Mouse (Mus musculus) heart, postnatal 14 days (tissue): ENCODE measurements at regions not wholly inside any gene's neighbourhood (a gene's known extent, or its start where the extent isn't known, plus 50 kb on each side); places are given as distances from the start of the nearest gene placed in this dataset.

Source experiments
- DNase-seq, 2 experiments: peaks; one replicate each; pipeline ENCODE4 v3.0.0; 2021 to 2022
- intact Hi-C: fragments of 180-260 bp; cut with DNase I; formaldehyde crosslinking; loops from one replicate; pipeline ENCODE4 v1.15.1; 2025

DNA sequence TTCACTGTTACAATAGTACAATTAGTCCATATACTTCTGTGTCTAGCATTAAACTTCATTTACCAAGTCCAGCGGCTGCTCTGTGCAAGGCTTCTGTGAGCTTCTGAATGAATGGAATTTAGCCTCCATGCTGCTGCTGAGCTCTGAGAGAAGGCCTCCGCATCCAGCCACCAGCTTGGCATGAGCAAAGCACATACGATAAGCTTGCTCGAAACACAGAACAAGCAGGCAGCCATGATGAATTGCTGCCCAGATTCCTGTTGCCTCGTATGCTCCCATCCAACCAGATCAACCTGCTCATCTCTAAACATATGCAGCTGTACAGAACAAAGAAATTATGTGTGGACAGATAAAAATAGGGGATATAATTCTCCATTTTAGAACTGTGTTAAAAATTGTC lies 140.4 kb upstream of the Tll1 start:
- intact Hi-C loops: no loop called here
- no peak for DNase-seq

DNA sequence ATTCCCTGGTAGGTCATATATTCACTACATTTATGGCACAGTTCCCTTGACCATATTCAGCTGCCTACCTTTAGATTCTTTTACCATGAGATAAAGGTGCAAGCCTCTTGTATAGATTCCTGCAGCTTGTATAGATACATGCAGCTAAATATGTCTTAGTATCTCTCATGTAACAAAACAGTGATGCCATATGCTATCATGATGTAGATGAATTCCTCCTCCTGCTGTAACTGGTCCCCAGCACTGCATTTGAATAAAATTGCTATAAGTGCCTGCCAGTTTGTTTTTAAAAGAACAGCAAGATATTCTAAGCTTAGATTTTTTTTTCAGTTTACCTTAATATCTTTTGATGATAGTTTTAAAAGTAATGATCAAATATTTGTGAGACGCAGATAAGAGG lies 138.9 kb upstream of the Tll1 start:
- intact Hi-C loops: no loop called here
- no peak for DNase-seq

DNA sequence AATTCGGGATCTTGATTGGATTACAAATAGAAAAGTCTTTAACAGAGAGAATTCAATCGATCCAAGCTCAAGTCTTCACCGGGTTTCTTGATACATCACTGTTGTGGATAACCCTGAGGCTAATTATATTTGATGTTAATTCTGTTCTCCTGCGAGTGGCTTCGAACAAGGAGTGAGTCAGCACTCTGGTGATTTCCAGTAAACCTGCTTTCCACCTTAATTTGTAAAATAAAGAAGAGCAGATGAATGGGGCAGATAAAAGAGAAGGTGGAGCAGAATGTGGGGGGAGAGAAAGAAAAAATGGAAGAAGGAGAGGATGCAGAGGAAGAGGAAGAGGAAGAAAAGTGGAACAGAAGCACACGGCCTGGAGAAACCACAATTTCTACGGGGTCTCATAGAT lies 137.5 kb upstream of the Tll1 start:
- intact Hi-C loops: no loop called here

DNA sequence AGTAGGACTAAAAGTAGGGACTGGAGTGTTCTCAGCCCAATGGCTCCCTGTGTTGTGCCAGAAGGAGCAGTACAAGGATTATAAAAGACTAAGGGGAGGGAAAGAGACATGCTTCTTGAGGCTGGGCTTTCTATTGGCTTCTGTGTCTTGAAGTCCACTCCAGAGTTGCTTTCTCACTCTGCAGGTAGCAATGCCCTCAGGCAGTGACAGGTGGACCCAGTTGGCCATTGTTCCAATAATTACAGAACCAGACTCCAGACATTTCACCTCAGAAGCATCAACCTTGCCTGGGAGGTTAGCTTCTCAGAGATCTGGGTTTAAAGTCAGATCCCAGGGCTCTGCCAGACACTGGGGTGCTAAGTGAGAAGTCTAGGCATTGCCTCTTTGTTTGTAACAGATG lies 136.3 kb upstream of the Tll1 start:
- DNase-seq: no peak
- intact Hi-C loops: no loop called here

More for the DNA sequence above, 137.5 kb upstream of the Tll1 start:
- no peak for DNase-seq

DNA sequence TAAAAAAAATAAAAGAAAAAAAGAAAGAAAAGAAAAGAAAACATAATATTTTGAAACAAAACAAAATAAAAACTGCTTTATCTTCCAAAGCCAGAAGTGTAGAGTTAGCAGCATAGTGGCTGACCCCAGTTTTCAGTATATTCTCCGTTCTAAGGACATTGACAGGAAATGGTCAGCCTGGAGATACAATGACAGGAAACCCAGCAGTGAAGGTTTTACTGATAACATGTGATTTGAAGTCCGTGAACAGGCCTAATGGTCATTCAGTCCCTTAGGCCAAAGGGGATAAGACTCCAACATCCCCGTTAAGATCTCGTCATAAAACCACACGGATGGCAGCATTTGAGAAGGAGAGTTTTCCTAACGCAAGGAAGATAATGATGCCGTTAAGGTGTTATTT lies 131.3 kb upstream of the Tll1 start:
- DNase-seq: no peak
- intact Hi-C loops: no loop called here

DNA sequence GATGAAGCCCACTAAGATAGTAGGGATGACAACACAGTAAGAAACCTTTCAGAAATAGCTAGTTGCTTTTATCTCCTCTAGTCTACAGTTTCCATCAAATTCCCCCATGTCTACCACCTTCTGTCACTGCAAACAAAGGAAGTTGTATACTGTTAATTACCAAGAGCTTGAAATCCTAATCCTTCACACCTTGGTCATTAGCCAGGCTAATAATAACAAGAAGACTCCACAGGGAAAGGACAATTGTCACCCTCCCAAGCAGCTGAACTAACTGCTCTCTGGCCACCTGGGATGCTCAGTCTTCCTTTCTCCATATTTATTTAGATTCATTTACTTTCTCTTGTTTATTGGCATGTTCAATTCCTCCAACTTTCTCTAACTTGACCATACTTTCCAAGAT lies 130.5 kb upstream of the Tll1 start:
- intact Hi-C loops: no loop called here
- DNase-seq: no peak

DNA sequence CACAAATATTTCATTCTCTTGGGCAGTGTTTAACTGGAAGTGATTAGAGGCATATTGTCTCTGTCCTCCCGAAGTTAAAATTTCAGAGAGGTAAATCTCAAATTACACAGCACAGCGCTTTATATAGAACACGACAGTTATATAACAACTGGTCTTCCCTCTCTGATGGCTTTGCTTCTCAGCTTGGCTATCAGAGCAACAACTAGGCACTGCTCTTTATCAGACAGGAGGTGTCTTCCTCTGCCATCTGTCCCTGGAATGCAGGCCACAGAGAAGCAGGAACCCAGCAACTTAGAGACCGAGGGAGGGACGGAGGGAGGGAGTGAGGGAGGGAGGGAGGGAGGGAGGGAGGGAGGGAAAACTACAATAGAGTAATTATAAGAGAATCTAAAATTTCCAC lies 129.4 kb upstream of the Tll1 start:
- intact Hi-C loops: no loop called here
- DNase-seq: no peak

DNA sequence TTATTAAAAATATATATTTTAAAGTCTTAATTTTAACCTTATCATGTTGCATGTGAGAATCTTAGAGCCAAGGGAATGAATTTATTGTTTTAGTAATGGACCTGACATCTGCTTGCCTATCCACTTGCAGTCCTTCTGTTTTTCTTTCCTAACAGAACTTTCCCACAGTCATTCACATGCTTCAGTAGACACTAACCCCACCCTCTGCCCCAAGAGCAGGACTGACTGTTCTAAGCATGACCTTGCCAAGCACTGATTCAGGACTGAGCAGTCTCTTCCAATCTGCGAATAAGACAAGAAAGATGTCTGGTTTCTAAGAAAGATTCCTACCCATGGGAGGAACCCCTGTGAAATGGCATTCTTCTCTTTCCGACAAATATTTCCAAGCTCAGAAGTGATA lies 117.9 kb upstream of the Tll1 start:
- intact Hi-C loops: no loop called here
- DNase-seq: no peak

DNA sequence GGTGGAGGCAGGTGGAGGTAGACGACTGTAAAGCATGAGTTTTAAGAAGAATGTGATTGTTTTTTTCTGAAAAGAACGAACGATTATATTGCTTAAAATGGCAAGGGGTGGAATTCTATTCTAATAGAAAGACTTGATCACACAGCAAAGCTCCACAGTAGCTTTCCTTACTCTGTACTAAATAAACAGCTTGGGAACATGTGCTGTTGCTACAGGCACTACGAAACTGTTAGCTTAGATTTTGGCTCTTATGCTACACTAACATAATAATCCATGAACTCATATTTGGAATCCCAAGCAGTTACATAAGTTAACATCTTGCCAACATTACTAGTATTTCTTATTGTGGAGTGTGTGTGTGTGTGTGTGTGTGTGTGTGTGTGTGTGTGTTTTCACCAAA lies 114.3 kb upstream of the Tll1 start:
- intact Hi-C loops: no loop called here
- no peak for DNase-seq

DNA sequence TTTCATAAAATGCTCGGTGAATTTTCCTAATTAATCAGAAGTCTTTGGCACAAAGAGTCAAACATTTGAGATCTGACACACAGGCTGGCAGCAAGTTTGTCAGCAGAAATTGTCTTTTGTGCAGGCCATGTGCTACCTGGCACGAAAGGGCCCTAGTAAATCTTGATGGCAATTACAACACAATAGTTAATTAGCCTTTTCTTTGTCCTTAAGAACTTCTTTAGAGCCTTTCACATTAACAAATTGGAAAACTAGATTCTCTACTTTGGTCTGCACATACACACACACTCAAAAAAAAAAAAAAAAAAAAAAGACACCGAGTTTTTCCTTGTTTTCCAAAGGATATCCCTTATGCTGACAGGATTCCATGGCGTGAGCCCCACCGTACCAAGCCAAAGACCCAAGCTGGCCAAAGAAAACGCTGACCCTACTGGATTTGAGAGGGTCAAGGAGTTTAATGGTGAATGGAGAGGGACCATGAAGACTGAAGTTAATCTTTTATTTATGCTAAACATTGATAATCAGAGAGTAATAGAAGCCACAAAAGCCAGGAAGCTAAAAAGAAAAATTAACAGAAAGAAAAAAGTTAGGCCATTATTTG lies 113.2 kb upstream of the Tll1 start:
- DNase-seq: no peak
- intact Hi-C loops: no loop called here

DNA sequence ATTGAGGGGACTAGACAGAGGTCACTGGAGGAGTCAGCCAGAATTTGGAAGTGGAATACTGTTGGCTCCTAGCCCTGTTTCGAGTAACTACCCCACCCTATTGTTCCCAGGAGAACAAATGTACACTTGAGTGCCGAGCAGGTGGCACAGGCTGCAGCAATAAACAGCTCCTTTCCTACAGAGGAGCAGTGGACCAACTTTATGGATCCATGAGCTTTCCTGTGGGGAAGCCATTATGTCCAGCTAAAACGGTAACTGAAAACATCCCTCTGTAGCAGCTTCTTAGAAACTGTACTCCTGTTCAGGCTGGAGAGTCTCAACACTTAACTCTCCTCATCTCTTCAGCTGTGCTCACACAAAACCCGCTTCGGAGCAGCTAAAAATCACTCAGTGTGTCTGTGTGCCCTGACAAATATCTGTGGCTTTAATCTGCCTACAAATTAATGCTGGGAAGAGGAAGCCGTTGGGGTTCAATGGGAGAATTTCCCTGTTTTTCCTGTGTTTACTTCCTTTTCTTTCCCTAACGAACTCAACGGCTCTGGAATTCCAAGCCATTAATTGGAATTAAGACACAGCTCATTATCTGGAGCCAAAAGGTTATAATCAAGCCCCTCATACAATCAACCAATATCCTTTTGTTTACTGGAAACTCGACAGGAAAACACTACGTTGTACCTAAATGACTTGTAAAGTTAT lies 112.6 kb upstream of the Tll1 start:
- intact Hi-C loops: no loop called here
- DNase-seq: peak; percentile 4 to 14

DNA sequence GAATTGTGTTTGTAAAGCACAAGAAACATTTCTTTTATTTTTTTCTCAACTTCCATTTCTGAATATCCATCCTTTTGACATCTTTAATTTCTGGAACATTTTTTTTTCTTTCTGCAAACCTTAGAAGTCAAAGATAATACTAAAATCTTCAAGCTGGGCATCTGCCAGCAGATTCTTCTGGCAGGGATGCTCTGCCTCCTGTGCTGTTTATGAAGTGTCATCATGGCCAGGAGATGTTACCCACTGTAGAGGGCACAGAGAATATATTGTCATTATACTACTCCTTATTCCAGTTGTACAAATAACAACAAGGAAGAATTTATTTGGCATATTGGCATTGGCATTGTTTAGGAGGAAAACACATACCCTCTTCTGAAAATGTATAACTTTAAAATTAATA lies 111.7 kb upstream of the Tll1 start:
- no peak for DNase-seq
- intact Hi-C loops: no loop called here

DNA sequence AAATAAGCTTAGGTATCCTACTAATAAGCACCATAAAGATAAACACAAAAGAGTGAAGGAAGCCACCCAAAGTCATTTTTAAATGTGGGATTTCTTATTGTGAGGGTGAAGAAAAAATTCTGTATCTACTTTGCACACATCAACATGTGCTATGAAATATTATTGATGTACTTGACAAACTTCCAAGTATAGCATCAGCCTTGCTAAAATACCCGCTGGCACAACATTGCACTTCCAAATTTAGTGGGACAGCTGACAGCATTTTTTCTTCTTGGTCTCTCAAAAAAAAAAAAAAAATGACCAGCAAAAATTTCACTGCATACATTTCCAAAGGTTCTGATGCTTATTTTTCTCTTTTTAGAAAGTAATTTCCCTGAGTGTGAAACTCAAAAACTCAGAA lies 101.9 kb upstream of the Tll1 start:
- intact Hi-C loops: no loop called here
- no peak for DNase-seq

DNA sequence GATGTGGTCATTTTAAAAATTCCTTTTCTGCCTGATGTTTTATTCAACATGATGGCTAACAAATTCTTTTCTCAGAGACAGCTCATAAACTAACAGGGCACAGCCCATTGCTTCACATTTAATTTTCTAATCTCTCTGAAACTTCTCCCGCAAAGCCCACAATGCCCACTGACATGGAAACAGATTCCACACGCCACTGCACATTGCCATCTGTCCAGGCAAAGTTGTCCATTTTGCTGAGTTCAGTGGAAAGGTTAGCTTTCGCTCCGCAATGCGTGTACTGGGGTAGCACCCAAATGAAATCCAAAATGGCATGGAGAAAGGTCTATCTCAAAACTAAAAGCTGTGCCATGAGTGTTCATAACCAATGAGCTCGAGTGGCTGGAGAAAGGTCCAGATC lies 76.7 kb upstream of the Tll1 start:
- no peak for DNase-seq
- intact Hi-C loops: no loop called here

DNA sequence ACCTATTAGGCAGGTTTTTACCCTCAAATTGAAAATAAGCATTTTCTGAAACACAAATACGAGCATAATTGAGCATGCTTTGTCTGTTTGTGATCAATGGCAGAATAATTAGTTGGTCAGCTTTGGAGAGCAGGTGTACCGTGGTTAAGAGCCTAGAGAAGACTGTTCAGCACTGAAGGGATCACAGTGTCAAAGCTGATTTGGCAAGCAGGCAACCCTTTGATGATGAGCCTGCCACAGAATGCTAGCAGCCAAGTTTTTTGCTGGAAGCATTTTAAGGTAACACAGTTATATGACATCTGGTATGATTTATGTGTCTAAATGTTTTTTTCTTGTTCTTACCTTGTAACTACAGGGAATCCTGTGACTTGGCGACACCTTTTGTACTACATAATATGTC lies 75.5 kb upstream of the Tll1 start:
- intact Hi-C loops: no loop called here
- no peak for DNase-seq

DNA sequence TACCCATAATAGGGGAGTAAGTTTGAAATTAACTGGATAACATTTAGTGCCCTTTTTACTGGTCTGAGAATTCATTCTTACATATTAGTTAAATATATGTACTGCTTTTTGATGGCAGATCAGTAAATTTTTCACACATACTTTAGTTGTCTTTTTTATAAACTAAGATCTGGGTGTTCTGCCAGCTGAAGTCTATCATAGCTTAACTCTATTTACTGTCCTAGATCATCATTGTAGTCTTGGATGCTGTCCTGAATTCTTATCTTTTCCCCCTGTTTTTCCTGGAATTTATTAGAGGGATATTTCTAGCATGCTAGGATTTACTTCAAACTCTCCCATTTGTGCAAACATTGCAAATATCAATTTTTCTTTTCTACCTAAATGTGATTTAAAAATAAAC lies 74.3 kb upstream of the Tll1 start:
- intact Hi-C loops: no loop called here
- no peak for DNase-seq

DNA sequence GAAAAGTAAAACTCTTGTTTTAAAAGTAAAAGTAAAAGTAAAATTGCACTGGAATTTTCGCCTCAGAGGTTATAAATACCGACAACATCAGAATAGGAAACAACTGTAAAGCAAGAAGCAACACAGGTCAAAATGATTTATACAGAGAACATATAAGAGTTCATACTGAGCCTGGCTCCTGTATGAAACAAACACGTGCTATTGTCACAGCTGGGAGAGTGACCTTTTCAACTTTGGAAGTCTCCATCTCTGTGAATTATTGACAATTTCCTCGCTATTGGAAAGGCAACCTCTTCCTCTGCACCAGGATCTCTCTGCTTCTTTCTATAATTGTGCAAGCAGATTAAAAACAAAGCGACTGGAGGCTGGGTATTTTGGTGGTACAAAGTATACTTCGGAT lies 70.0 kb upstream of the Tll1 start:
- DNase-seq: no peak
- intact Hi-C loops: no loop called here

DNA sequence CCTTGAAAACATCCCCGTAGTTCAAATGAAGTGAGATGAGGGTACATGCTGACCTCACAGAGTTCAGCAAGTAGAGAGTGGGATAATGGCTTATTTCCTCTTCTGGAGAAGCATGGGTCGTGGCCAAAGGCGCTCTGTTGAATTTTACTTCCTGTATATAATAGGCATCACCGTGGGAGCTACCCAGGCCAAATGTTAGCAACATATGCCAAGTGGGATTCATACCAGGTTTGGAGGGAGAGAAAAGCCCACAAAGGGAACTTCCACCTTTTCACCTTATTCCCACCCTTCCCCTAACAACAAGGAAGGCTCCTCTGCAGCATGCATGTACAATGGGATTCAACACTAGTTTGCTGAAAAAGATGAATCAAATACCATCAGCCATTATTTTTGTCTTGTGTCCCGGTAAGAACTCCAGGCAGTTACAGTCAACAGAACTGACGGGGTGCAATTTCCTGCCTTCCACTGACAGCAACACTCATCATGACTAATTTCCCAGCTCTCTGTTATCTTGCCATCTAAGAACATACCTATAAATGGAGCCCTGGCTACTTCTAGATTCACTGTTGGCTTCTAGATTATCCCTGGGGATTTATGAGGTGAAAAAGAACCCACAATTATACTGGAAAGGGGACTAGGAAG lies 59.4 kb upstream of the Tll1 start:
- no peak for DNase-seq

More for the DNA sequence above, 59.4 kb upstream of the Tll1 start:
- intact Hi-C loops: no loop called here
